Mouse (Mus musculus) small intestine, adult 2 months (tissue): ENCODE measurements around the gene Egr2. TPM values are rescaled to one million over a fixed set of nuclear protein-coding genes. Genes with fewer than 3 reads are reported as not detected.

Source experiments
- H3K27ac ChIP-seq: fragments of 200-500 bp; 2 replicates; pipeline ENCODE4 v1.5.1; 2012; ENCODE audit warnings: low read depth, low read length, control low read depth, inconsistent platforms; ENCODE audit not compliant: insufficient read depth
- H3K27me3 ChIP-seq: fragments of 200-500 bp; 2 replicates; pipeline ENCODE4 v1.6.1; 2012; ENCODE audit warnings: mild to moderate bottlenecking, moderate library complexity, low read length, inconsistent platforms; ENCODE audit not compliant: control insufficient read depth, insufficient read depth
- H3K36me3 ChIP-seq: fragments of 200-500 bp; 2 replicates; pipeline ENCODE4 v1.6.1; 2012; ENCODE audit warnings: mild to moderate bottlenecking, low read length, control low read depth, inconsistent platforms; ENCODE audit not compliant: control insufficient read depth, insufficient read depth
- H3K4me1 ChIP-seq: fragments of 200-500 bp; 2 replicates; pipeline ENCODE4 v1.6.1; 2012; ENCODE audit warnings: low read length, inconsistent platforms, mixed read lengths; ENCODE audit not compliant: control insufficient read depth, insufficient read depth, insufficient read length
- H3K4me3 ChIP-seq: fragments of 200-500 bp; 2 replicates; pipeline ENCODE4 v1.5.1; 2012; ENCODE audit warnings: low read depth, mild to moderate bottlenecking, control low read depth, inconsistent platforms, low read length, moderate library complexity
- CTCF ChIP-seq: fragments of 200-500 bp; IDR thresholded peaks from 2 replicates; pipeline ENCODE4 v1.5.1; 2012; ENCODE audit warnings: low read depth, mild to moderate bottlenecking, control low read depth, inconsistent platforms, low read length, moderate library complexity, mixed read lengths; ENCODE audit not compliant: insufficient replicate concordance, insufficient read length; ENCODE audit errors: extremely low read depth
- POLR2A ChIP-seq: fragments of 200-500 bp; IDR thresholded peaks from 2 replicates; pipeline ENCODE4 v1.6.1; 2012; ENCODE audit warnings: low read depth, mild to moderate bottlenecking, control low read depth, inconsistent platforms, low read length, moderate library complexity
- WGBS: fragments of 180-500 bp; shearing (Covaris S2); methylation state at CpG from one replicate; pipeline ENCODE4 v1.1.7; 2018; 5-methylcytosine and 5-hydroxymethylcytosine counted together
- polyA plus RNA-seq: library from polyadenylated mRNA; depleted of rRNA; stranded (reverse); fragments of >200 nt; gene quantifications from 2 replicates; pipeline ENCODE4 v1.2.3, GENCODE M21; 2012

Gene Egr2
- polyA plus RNA-seq, 1 experiment: 3.7 TPM

DNA sequence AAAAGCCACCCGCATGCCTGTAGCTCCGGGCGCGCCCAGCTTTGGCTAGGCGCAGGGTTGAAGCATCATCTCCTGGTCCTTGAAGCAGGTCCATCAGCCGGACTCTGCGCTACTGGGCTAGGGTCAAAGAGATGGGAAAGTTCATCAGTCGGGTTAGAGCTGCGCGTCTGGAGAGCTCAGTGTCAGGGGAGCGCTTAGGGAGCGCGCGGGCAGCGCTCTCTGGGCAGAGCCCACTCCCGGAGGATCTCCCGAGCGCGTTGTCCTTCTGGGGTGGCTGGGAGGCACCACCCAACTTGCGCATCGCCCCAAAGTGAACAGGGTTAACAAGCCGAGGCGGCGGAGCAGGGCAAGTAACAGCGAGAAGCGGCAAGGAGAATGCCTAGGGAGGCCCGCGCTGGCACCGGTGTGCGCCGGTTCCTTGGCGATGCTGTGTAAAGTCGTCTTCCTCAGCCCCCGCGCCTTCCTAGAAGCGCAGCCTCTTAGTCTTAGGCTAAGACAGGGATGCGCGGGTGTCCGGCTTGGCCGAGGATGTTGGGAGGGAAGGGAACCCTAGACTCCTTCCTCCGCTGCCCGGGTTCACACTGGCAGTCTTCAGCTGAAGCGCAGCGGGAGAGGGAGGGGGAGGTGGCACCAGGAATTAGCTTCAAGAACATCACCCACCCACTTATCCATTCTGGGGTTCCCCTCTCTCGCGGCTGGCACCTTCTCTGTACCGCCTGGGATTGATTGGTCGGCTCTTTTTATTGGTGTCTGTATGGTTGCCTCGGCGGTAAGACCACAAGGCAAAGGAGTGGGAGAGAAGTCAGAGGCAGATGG is 3.5 kb downstream of the Egr2 start:
- Histone ChIP-seq H3K27ac (no peak overlapping the region), H3K4me1 (peaks cover 8% of the 10 kb centered on the region), H3K27me3 (peaks cover 44% of the 10 kb centered on the region), H3K4me3 (peak overlapping the region; percentile 63), H3K36me3 (no peaks in the 10 kb centered on the region)
- TF ChIP-seq POLR2A: no peak; the same call in 1 of the 2 replicates
- TF ChIP-seq CTCF: no peak
- 3% methylated on average over 50 of the region's 50 CpGs for whole genome bisulfite sequencing

DNA sequence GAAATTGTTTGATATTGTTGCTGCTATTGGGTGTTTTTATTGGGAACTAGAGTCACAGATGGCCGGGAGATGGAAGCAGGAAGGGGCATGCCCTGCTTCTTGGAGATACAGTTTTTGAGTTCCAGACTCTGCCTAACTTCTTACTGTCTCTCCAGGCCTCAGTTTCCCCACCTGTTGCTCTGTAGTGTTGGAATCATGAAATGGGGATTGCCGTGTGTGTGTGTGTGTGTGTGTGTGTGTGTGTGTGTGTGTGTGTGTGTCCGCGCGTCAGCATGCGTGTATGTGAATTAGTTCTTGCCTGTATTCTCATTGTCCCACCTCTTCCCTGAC is 4.1 kb downstream of the Egr2 start:
- Histone ChIP-seq H3K27ac (no peak overlapping the region), H3K4me1 (peaks cover 8% of the 10 kb centered on the region), H3K27me3 (peaks cover 43% of the 10 kb centered on the region), H3K4me3 (no peak overlapping the region), H3K36me3 (no peaks in the 10 kb centered on the region)
- TF ChIP-seq POLR2A (no peak), CTCF (no peak)
- WGBS: 39% methylated on average over 6 of the region's 6 CpGs

DNA sequence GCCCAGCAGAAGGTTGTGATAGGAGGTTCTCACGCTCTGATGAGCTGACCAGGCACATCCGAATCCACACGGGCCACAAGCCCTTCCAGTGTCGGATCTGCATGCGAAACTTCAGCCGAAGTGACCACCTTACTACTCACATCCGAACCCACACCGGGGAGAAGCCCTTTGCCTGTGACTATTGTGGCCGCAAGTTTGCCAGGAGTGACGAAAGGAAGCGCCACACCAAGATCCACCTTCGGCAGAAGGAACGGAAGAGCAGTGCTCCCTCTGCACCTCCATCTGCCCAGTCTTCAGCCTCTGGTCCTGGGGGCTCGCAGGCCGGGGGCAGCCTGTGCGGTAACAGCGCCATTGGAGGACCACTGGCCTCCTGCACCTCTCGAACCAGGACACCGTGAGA is 5.3 kb downstream of the Egr2 start:
- Histone ChIP-seq H3K4me1 (peaks cover 8% of the 10 kb centered on the region), H3K36me3 (0 out of 2 replicates have a peak, but pooled peaks cover 2% of the 10 kb centered on the region), H3K4me3 (no peak overlapping the region), H3K27me3 (peaks cover 30% of the 10 kb centered on the region), H3K27ac (no peak overlapping the region)
- no peak for TF ChIP-seq POLR2A
- no peak for TF ChIP-seq CTCF
- WGBS: 57% methylated on average over 19 of the region's 19 CpGs

DNA sequence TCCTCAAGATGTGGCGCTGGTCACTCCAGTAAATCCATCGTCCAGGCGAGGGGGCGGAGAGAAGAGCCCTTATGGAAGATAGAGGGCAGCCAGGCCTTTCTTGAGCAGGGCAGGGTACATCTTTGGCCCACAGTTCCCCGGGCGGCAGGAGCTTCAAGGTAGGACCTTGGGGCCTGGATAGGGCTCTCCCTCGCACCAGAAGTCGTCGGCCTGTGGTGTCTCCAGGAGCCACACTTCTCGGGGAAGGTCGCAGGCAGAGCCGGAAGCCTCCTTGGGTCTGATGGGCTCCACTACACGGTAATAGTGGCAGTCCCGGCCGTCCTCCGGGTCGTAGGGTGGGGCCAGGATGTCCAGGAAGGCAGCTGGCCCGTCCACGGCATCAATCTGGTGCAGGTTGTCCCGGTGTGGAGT is 12.6 kb downstream of the Egr2 start:
- no peak for TF ChIP-seq POLR2A
- no peak for TF ChIP-seq CTCF
- WGBS: 2% methylated on average over 20 of the region's 20 CpGs
- H3K27ac ChIP-seq: no peak overlapping the region
- H3K4me1 ChIP-seq: peaks cover 8% of the 10 kb centered on the region; the same call in 1 of the 2 replicates
- 0 out of 2 replicates have a peak, but pooled peaks cover 2% of the 10 kb centered on the region for H3K36me3 ChIP-seq
- H3K27me3 ChIP-seq: no peaks in the 10 kb centered on the region
- peak overlapping the region; percentile 96 for H3K4me3 ChIP-seq

DNA sequence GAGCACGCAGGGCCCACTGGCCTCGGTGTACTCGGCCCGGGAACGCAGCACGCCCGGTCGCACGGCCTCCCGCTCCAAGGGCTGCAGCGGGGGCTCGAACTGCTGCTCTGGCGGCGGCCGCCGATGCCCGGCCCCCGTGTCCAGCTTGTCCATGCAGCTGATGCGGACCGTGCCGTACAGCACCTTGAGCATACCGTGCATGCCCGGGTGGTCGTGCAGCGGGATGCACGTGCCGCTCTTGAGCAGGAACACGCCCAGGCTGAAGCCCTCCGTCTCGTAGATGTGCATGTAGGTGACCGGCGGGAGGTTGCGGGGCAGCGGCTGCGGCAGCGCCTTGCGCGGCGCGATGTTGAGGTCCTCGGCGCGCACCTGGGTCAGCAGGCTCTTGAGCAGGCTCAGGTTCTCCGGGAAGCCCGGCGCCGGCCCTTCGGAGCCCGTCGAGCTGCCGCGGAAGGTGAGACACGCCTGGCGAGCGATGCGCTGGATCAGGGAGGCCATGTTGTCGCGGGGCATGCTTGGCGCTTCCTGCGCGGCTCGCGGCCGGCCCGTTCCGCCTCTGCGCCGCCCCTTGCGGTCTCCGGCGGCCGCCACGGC is 13.1 kb downstream of the Egr2 start:
- H3K27me3 ChIP-seq: no peaks in the 10 kb centered on the region
- WGBS: under 1% methylated on average over 73 of the region's 73 CpGs
- peak overlapping the region; percentile 96 for H3K4me3 ChIP-seq
- H3K4me1 ChIP-seq: peaks cover 8% of the 10 kb centered on the region; the same call in 1 of the 2 replicates
- TF ChIP-seq POLR2A: no peak
- TF ChIP-seq CTCF: no peak
- peak overlapping the region; percentile 83 for H3K27ac ChIP-seq
- H3K36me3 ChIP-seq: 0 out of 2 replicates have a peak, but pooled peaks cover 2% of the 10 kb centered on the region

DNA sequence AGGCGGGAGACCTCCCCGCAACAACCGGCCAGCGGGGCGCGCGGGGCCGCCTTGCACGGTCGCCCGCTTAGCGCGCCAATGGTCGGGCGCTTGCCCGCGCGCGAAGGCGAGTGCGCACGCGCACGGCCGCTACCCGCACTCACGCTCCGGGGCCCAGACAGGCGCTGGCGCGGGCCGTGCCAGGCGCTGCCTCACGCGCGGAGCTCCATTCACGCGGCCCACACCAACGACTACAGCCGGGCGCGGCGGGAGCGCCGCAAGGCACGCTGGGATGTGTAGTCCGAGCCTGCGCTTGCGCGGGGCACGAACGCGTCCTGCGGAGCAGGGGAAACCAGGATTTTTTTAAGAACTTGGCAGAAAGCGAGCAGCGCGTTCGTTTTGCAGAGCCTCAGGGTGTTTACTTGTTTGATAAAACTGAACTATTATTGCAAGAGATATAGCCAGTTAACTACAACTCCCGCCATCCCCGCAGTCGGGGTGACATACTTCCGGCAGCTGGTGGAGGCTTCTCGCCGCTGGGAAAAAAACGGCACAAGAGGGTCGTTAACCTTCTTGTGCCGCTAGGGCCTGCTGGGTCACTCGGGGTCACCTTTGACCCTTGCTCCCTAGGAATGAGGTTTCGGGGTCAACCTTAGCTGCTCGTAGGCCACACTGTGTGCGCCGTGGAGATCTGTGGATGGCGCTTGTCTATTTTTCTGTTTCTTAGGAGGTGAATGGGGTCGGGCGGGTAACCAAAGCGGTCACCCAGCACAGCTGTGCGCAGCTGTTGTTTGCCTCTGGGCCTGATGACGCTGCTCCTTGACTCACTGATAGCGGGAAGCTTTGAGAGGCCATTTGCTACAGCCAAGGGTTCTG is 13.8 kb downstream of the Egr2 start, which contains the start of gene Ado:
Ado (minus strand) TSS at position 79 of the 855 bp plus-strand sequence.
- under 1% methylated on average over 79 of the region's 79 CpGs for WGBS
- Histone ChIP-seq H3K27me3 (no peaks in the 10 kb centered on the region), H3K27ac (peak within 1 kb of the TSS; percentile 83), H3K4me3 (peak within 1 kb of the TSS; percentile 96), H3K36me3 (0 out of 2 replicates have a peak, but pooled peaks cover 2% of the 10 kb centered on the region), H3K4me1 (peaks cover 8% of the 10 kb centered on the region; the same call in 1 of the 2 replicates)
- TF ChIP-seq POLR2A (no peak; the same call in none of the 2 replicates), CTCF (peak; percentile 19; the same call in 1 of the 2 replicates)

DNA sequence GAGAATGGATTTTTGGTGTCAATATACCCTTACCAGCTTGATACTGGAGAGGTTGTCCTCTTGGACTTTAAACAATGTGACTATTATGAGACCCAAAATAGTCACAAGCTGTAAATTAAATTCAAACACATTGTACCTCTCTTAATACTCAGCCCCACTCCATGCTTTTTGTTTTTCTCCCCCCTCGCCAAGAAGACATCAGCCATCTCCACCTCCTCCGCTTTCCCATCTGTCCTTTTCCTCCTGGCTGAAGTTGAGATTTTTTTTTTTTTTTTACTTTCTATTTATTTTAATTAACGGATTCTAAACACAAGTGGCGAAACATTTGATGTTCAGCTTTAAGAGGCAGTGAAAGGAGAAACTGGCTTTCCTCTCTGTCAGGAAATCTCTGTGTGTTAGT is 22.8 kb downstream of the Egr2 start:
- no peaks in the 10 kb centered on the region for H3K4me1 ChIP-seq
- H3K27me3 ChIP-seq: no peaks in the 10 kb centered on the region
- 82% methylated on average over 4 of the region's 4 CpGs for WGBS
- no peak overlapping the region for H3K27ac ChIP-seq
- TF ChIP-seq POLR2A (no peak), CTCF (no peak)
- H3K4me3 ChIP-seq: no peak overlapping the region
- H3K36me3 ChIP-seq: no peaks in the 10 kb centered on the region
